Mouse (Mus musculus): Measurements from ENCODE around the gene Rock2. TPM values are rescaled to one million over a fixed set of nuclear protein-coding genes. Genes with fewer than 3 reads are reported as not detected.

Gene Rock2
- 14.4 and 15.7 TPM in 2 replicates for polyA plus RNA-seq (2015; fragmentation: Nextera tagmentation; extraction: Ambion mirVana)

GRCm38 (mm10) chr12:16894396-16895220 is at the start of gene Rock2:
TSS of gene Rock2 (plus strand) at chr12:16894895.
- H3K4me1 ChIP-seq (replicated peaks): peaks cover 32% of the 10 kb centered on the region
- H3K36me3 ChIP-seq: no peaks in the 10 kb centered on the region
- peak; percentile 94 for ATAC-seq
- peak within 1 kb of the TSS; percentile 86 for H3K4me2 ChIP-seq (replicated peaks)
- H3K9ac ChIP-seq (replicated peaks): peak within 1 kb of the TSS; percentile 94
- H3K4me3 ChIP-seq (replicated peaks): peak within 1 kb of the TSS; percentile 92
- no peaks in the 10 kb centered on the region for H3K9me3 ChIP-seq
- no peaks in the 10 kb centered on the region for H3K27me3 ChIP-seq
- H3K27ac ChIP-seq: peak within 1 kb of the TSS; percentile 95
- 0% methylated on average over 66 of the region's 130 CpGs for WGBS

- no peak overlapping the region for H3K9ac ChIP-seq (replicated peaks)
- no peak overlapping the region for H3K27ac ChIP-seq
- no peaks in the 10 kb centered on the region for H3K27me3 ChIP-seq
- H3K4me1 ChIP-seq (replicated peaks): peaks cover 8% of the 10 kb centered on the region; the same call in 1 of the 2 replicates
- 92% methylated on average over 4 of the region's 4 CpGs for WGBS
- no peak overlapping the region for H3K4me2 ChIP-seq (replicated peaks)
- ATAC-seq: no peak
- no peak overlapping the region for H3K4me3 ChIP-seq (replicated peaks)
- H3K36me3 ChIP-seq: no peaks in the 10 kb centered on the region
- no peaks in the 10 kb centered on the region for H3K9me3 ChIP-seq
Observed at GRCm38 (mm10) chr12:16847204-16847792, 47.4 kb upstream of the Rock2 start.

GRCm38 (mm10) chr12:16848501-16848900 is 46.2 kb upstream of the Rock2 start:
- Histone ChIP-seq H3K4me1 (replicated peaks) (peaks cover 8% of the 10 kb centered on the region; the same call in 1 of the 2 replicates), H3K4me3 (replicated peaks) (no peak overlapping the region), H3K27ac (no peak overlapping the region), H3K36me3 (no peaks in the 10 kb centered on the region), H3K9ac (replicated peaks) (no peak overlapping the region), H3K9me3 (no peaks in the 10 kb centered on the region), H3K27me3 (no peaks in the 10 kb centered on the region), H3K4me2 (replicated peaks) (no peak overlapping the region)
- 86% methylated on average over 2 of the region's 2 CpGs for WGBS
- ATAC-seq: no peak

GRCm38 (mm10) chr12:16849821-16850220 is 44.9 kb upstream of the Rock2 start:
- Histone ChIP-seq H3K4me2 (replicated peaks) (no peak overlapping the region), H3K9ac (replicated peaks) (no peak overlapping the region), H3K36me3 (no peaks in the 10 kb centered on the region), H3K27me3 (no peaks in the 10 kb centered on the region), H3K4me1 (replicated peaks) (peaks cover 13% of the 10 kb centered on the region; the same call in 1 of the 2 replicates), H3K27ac (no peak overlapping the region), H3K9me3 (no peaks in the 10 kb centered on the region), H3K4me3 (replicated peaks) (no peak overlapping the region)
- WGBS: 78% methylated on average over 2 of the region's 2 CpGs
- ATAC-seq: no peak

GRCm38 (mm10) chr12:16850431-16851375 is 44.0 kb upstream of the Rock2 start:
- no peaks in the 10 kb centered on the region for H3K9me3 ChIP-seq
- 48% methylated on average over 16 of the region's 16 CpGs for WGBS
- H3K36me3 ChIP-seq: no peaks in the 10 kb centered on the region
- H3K27me3 ChIP-seq: no peaks in the 10 kb centered on the region
- H3K4me1 ChIP-seq (replicated peaks): peaks cover 16% of the 10 kb centered on the region
- no peak for ATAC-seq
- no peak overlapping the region for H3K27ac ChIP-seq
- no peak overlapping the region for H3K4me3 ChIP-seq (replicated peaks)
- no peak overlapping the region for H3K4me2 ChIP-seq (replicated peaks)
- H3K9ac ChIP-seq (replicated peaks): no peak overlapping the region

- no peak overlapping the region for H3K9ac ChIP-seq (replicated peaks)
- H3K36me3 ChIP-seq: no peaks in the 10 kb centered on the region
- no peak overlapping the region for H3K4me2 ChIP-seq (replicated peaks)
- 89% methylated on average over 11 of the region's 11 CpGs for WGBS
- peaks cover 31% of the 10 kb centered on the region for H3K4me1 ChIP-seq (replicated peaks)
- H3K27me3 ChIP-seq: no peaks in the 10 kb centered on the region
- H3K9me3 ChIP-seq: no peaks in the 10 kb centered on the region
- ATAC-seq: no peak
- H3K27ac ChIP-seq: no peak overlapping the region
- H3K4me3 ChIP-seq (replicated peaks): no peak overlapping the region
Observed at GRCm38 (mm10) chr12:16853431-16854165, 41.1 kb upstream of the Rock2 start.

GRCm38 (mm10) chr12:16855632-16856305 is 38.9 kb upstream of the Rock2 start:
- Histone ChIP-seq H3K27me3 (no peaks in the 10 kb centered on the region), H3K4me3 (replicated peaks) (no peak overlapping the region), H3K27ac (peak overlapping the region; percentile 96), H3K9me3 (no peaks in the 10 kb centered on the region), H3K4me1 (replicated peaks) (peaks cover 26% of the 10 kb centered on the region), H3K36me3 (no peaks in the 10 kb centered on the region), H3K4me2 (replicated peaks) (peak overlapping the region; percentile 41), H3K9ac (replicated peaks) (0 out of 2 replicates have a peak overlapping the region, but pooled peaks have one; percentile 11)
- ATAC-seq: peak; percentile 98
- 4% methylated on average over 6 of the region's 6 CpGs for WGBS

GRCm38 (mm10) chr12:16856306-16856679 is 38.4 kb upstream of the Rock2 start:
- Histone ChIP-seq H3K9ac (replicated peaks) (no peak overlapping the region), H3K4me3 (replicated peaks) (no peak overlapping the region), H3K4me1 (replicated peaks) (peaks cover 23% of the 10 kb centered on the region), H3K4me2 (replicated peaks) (peak overlapping the region; percentile 41; the same call in 1 of the 2 replicates), H3K27ac (peak overlapping the region; percentile 96), H3K9me3 (no peaks in the 10 kb centered on the region), H3K36me3 (no peaks in the 10 kb centered on the region), H3K27me3 (no peaks in the 10 kb centered on the region)
- 28% methylated on average over 2 of the region's 2 CpGs for whole genome bisulfite sequencing
- ATAC-seq: peak; percentile 68

GRCm38 (mm10) chr12:16858081-16858480 is 36.6 kb upstream of the Rock2 start:
- H3K27me3 ChIP-seq: no peaks in the 10 kb centered on the region
- H3K9me3 ChIP-seq: no peaks in the 10 kb centered on the region
- ATAC-seq: no peak
- no peak overlapping the region for H3K4me3 ChIP-seq (replicated peaks)
- H3K36me3 ChIP-seq: no peaks in the 10 kb centered on the region
- H3K27ac ChIP-seq: no peak overlapping the region
- peaks cover 23% of the 10 kb centered on the region for H3K4me1 ChIP-seq (replicated peaks)
- H3K4me2 ChIP-seq (replicated peaks): no peak overlapping the region
- 88% methylated on average over 4 of the region's 4 CpGs for WGBS
- no peak overlapping the region for H3K9ac ChIP-seq (replicated peaks)

- H3K36me3 ChIP-seq: no peaks in the 10 kb centered on the region
- no peaks in the 10 kb centered on the region for H3K27me3 ChIP-seq
- no peak overlapping the region for H3K4me3 ChIP-seq (replicated peaks)
- H3K27ac ChIP-seq: no peak overlapping the region
- no peak overlapping the region for H3K9ac ChIP-seq (replicated peaks)
- WGBS: 79% methylated on average over 2 of the region's 2 CpGs
- H3K9me3 ChIP-seq: no peaks in the 10 kb centered on the region
- peaks cover 19% of the 10 kb centered on the region for H3K4me1 ChIP-seq (replicated peaks)
- no peak for ATAC-seq
- H3K4me2 ChIP-seq (replicated peaks): no peak overlapping the region
Observed at GRCm38 (mm10) chr12:16859781-16860180, 34.9 kb upstream of the Rock2 start.

- no peak overlapping the region for H3K4me2 ChIP-seq (replicated peaks)
- no peak overlapping the region for H3K4me3 ChIP-seq (replicated peaks)
Observed at GRCm38 (mm10) chr12:16860533-16860932, 34.2 kb upstream of the Rock2 start.

More at GRCm38 (mm10) chr12:16860533-16860932, 34.2 kb upstream of the Rock2 start:
- Histone ChIP-seq H3K27me3 (no peaks in the 10 kb centered on the region), H3K9ac (replicated peaks) (no peak overlapping the region), H3K4me1 (replicated peaks) (peaks cover 16% of the 10 kb centered on the region), H3K27ac (no peak overlapping the region), H3K9me3 (no peaks in the 10 kb centered on the region), H3K36me3 (no peaks in the 10 kb centered on the region)
- 70% methylated on average over 1 of the region's 1 CpGs for WGBS
- no peak for ATAC-seq

All from midbrain, embryonic 13.5 days (tissue).